Mouse (Mus musculus): ENCODE data around the gene Prr13. TPM values are rescaled to one million over a fixed set of nuclear protein-coding genes. Genes with fewer than 3 reads are reported as not detected.
A peak's percentile ranks its signal among the peaks of the same experiment; 100 is the strongest.

The Prr13 gene
- polyA plus RNA-seq, 1 experiment = 978 TPM

DNA sequence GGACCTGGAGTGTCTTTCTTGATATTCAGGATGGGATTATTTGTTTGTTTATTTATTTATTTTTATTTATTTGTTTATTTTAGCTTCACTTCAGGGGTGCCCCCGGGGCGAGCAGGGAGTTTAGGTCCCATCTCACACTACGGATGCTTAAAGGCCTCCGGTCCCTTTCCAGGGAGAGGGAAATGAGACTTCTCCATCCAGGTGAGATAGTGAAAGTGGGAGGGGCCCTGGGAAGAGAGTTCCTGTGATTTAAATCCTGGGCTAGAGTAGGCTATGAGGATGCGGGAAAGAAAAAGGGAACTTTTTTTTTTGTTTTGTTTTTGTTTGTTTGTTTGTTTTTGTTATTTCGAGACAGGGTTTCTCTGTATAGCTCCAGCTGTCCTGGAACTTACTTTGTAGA, 553 bp downstream of the Prr13 start:
- no peaks in the 10 kb centered on the region for H3K9me3 ChIP-seq
- H3K4me3 ChIP-seq (replicated peaks) = peak overlapping the region; percentile 94
- H3K36me3 ChIP-seq (replicated peaks; ENCODE audit: low read length) = peaks cover 30% of the 10 kb centered on the region
- TF ChIP-seq FLI1 (IDR thresholded peaks at IDR 0.05; ENCODE audit: low read length) = no peak
- no peak for TF ChIP-seq GATA1 (IDR thresholded peaks at IDR 0.05; ENCODE audit: borderline replicate concordance, low read length)
- no peaks in the 10 kb centered on the region for H3K27me3 ChIP-seq (replicated peaks)
- peaks cover 66% of the 10 kb centered on the region for H3K4me1 ChIP-seq

DNA sequence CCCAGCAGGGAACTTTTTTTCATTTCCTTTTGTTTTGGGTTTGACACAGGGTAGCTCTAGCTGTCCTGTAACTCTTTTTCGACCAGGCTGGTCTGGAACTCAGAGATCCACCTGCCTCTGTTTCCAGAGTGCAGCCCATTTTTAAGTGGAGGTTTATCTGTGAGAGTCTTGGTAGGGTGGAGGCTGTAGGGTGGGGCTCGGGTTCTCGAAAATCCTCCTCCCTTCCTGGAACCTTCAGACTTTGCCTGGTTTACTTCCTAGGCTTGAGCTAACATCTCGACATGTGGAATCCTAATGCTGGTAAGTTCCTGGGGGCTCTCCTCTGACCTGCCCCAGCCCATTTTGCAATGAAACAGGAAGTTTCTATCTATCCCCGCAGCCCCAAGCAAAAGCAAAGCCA, 1.0 kb downstream of the Prr13 start:
- no peaks in the 10 kb centered on the region for H3K9me3 ChIP-seq
- H3K4me3 ChIP-seq (replicated peaks) = peak overlapping the region; percentile 94
- H3K36me3 ChIP-seq (replicated peaks; ENCODE audit: low read length) = peaks cover 33% of the 10 kb centered on the region
- H3K4me1 ChIP-seq = peaks cover 70% of the 10 kb centered on the region
- no peaks in the 10 kb centered on the region for H3K27me3 ChIP-seq (replicated peaks)
- TF ChIP-seq GATA1 (IDR thresholded peaks at IDR 0.05; ENCODE audit: borderline replicate concordance, low read length) (no peak), FLI1 (IDR thresholded peaks at IDR 0.05; ENCODE audit: low read length) (no peak)

DNA sequence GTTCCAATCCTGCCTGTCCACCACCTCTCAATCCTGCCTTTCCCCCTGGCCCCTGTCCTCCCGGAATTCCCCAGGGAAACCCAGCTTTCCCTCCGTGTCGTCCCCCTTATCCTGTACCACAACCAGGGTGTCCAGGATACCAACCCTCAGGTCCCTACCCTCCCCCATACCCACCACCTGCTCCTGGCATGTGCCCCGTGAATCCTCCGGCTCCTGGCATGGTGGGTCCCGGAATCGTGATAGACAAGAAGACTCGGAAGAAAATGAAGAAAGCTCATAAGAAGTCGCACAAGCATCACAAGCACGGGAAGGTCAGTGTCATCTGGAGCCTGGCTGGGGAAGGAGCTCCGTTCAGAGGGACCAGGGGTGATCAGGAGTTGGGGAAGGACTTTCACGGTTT, 1.6 kb downstream of the Prr13 start:
- Histone ChIP-seq H3K4me1 (peaks cover 75% of the 10 kb centered on the region), H3K27me3 (replicated peaks) (no peaks in the 10 kb centered on the region), H3K36me3 (replicated peaks; ENCODE audit: low read length) (peaks cover 38% of the 10 kb centered on the region), H3K4me3 (replicated peaks) (peak overlapping the region; percentile 94), H3K9me3 (no peaks in the 10 kb centered on the region)
- TF ChIP-seq GATA1 (IDR thresholded peaks at IDR 0.05; ENCODE audit: borderline replicate concordance, low read length) (no peak), FLI1 (IDR thresholded peaks at IDR 0.05; ENCODE audit: low read length) (no peak)

DNA sequence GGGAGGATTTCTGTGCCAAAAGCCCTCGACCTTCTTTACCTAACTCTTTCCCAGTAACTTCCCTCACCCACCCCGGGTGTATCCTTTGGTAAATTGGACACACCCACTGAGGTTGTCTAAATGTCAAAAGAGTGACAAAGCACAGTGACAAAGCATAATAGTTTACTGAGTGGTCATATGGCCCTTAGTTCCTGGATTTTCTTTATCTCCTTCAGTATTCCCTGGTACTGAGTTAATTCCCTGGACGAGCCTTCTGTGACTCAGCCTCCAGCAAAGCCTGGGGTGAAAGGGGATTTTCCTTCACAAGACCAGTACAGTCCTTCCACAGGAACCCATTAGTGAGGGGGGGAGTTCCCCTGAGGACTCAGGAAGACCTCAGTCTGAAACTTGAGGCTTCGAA, 2.1 kb downstream of the Prr13 start:
- Histone ChIP-seq H3K36me3 (replicated peaks; ENCODE audit: low read length) (peaks cover 44% of the 10 kb centered on the region), H3K27me3 (replicated peaks) (no peaks in the 10 kb centered on the region), H3K9me3 (no peaks in the 10 kb centered on the region), H3K4me3 (replicated peaks) (peak overlapping the region; percentile 94), H3K4me1 (peaks cover 77% of the 10 kb centered on the region)
- TF ChIP-seq GATA1 (IDR thresholded peaks at IDR 0.05; ENCODE audit: borderline replicate concordance, low read length) (no peak), FLI1 (IDR thresholded peaks at IDR 0.05; ENCODE audit: low read length) (no peak)

DNA sequence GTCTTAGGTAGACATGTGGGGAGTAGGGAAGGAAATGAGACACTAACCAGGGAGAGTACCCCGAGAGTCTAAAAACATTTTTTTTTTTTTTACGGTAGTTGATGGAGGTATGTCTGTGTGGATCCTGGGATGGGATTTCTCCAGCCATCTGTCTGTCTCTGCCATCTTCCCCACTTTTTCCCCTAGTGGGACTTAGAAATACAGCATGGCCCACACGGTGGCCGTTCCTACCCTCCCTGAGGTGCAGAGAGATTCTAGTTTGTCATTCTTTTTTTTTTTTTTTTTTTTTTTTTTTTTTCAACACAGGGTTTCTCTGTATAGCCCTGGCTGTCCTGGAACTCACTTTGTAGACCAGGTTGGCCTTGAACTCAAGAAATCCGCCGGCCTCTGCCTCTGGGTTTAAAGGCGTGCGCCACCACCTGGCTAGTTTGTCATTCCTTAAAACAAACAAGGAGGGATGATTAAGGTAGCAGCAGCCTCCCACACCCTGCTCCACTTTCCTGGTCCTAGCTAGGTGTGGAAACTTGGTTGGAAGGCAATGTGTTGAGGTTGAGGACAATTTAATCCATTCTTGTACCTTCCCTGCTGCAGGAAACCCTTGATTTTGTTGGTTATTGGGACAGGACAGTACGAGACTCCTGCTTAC, 2.7 kb downstream of the Prr13 start:
- TF ChIP-seq GATA1 (IDR thresholded peaks at IDR 0.05; ENCODE audit: borderline replicate concordance, low read length) = no peak
- TF ChIP-seq FLI1 (IDR thresholded peaks at IDR 0.05; ENCODE audit: low read length) = no peak
- Histone ChIP-seq H3K4me3 (replicated peaks) (peak overlapping the region; percentile 94), H3K36me3 (replicated peaks; ENCODE audit: low read length) (peaks cover 50% of the 10 kb centered on the region)

DNA sequence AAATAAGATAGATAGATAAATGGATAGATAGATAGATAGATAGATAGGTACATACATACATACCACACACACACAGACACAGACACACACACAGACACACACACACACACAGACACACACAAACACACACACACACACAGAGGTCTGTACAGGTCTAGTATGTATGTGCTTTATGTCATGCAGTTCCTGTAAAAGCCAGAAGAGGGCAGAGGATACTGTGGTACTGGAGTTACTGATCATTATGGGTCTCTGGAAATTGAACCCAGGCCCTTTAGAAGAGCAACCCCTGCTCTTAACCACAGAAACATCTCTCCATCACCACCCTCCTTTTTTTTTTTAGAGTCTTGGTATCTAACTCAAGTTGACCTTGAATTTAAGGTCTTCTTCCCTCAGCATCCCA, 4.8 kb downstream of the Prr13 start:
- H3K9me3 ChIP-seq = no peaks in the 10 kb centered on the region
- peaks cover 70% of the 10 kb centered on the region for H3K36me3 ChIP-seq (replicated peaks; ENCODE audit: low read length)
- TF ChIP-seq FLI1 (IDR thresholded peaks at IDR 0.05; ENCODE audit: low read length) = no peak
- no peak for TF ChIP-seq GATA1 (IDR thresholded peaks at IDR 0.05; ENCODE audit: borderline replicate concordance, low read length)
- H3K27me3 ChIP-seq (replicated peaks) = no peaks in the 10 kb centered on the region
- H3K4me3 ChIP-seq (replicated peaks) = no peak overlapping the region
- H3K4me1 ChIP-seq = peaks cover 57% of the 10 kb centered on the region

More for the DNA sequence above, 2.7 kb downstream of the Prr13 start:
- no peaks in the 10 kb centered on the region for H3K9me3 ChIP-seq
- H3K4me1 ChIP-seq = peaks cover 73% of the 10 kb centered on the region
- no peaks in the 10 kb centered on the region for H3K27me3 ChIP-seq (replicated peaks)

DNA sequence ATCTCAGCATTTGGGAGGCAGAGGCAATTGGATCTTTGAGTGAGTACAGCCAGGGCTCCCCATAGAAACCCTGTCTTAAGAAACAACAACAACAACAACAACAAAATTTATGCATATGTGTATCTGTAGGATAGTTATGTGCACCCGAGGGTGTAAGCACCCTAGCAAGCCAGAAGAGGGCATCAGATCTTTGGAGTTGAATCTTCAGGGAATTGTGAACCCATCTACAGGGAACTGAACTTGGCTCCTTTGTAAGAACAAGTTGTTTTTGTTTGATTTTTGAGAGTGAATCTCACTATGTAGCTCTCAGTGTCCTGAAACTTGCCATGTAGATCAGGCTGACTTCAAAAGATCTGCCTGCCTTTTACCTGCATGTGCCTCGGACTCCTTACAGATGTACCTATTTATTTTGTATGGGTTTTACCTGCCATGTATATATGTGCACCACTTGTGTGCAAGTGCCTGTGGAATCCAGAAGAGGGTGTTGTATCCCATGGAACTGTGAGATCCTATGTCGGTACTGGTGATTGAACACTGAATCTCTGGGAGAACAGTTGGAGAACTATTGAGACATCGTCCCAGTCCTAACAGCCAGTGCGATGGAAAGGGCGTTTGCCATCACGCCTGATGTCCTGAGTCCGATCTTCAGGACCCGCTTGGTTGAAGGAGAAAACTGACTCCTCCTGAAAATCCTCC, 10.0 kb downstream of the Prr13 start:
- TF ChIP-seq FLI1 (IDR thresholded peaks at IDR 0.05; ENCODE audit: low read length) (no peak), GATA1 (IDR thresholded peaks at IDR 0.05; ENCODE audit: borderline replicate concordance, low read length) (no peak)
- Histone ChIP-seq H3K36me3 (replicated peaks; ENCODE audit: low read length) (peaks cover 63% of the 10 kb centered on the region), H3K4me1 (peaks cover 38% of the 10 kb centered on the region), H3K27me3 (replicated peaks) (no peaks in the 10 kb centered on the region), H3K9me3 (no peaks in the 10 kb centered on the region), H3K4me3 (replicated peaks) (no peak overlapping the region)

DNA sequence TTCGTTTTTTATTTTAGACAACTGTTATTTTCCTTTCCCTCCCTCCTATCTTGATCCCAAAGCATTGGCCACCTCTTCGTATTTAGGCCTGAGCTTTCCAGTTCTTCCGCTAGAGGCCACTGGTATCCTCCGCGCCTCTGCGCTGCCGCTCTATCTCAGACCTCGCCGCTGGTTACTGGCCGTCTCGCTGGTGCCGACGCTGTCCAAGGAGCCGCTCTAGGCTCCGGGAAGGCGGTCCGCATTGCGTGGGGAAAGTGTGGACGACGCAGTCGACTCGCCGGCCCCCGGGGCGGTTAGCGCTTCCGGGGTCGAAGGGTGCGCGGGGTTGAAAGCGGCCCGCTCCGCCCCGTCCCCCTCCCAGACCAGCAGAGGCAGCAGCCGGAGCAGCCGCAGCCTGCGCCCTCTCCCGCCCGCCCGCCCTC, 11.4 kb downstream of the Prr13 start, which contains the start of gene Pcbp2:
TSS of gene Pcbp2 (plus strand) at position 357 of the 422 bp plus-strand sequence.
- H3K27me3 ChIP-seq (replicated peaks) = no peaks in the 10 kb centered on the region
- H3K4me1 ChIP-seq = peaks cover 26% of the 10 kb centered on the region
- no peaks in the 10 kb centered on the region for H3K9me3 ChIP-seq
- TF ChIP-seq GATA1 (IDR thresholded peaks at IDR 0.05; ENCODE audit: borderline replicate concordance, low read length) (no peak), FLI1 (IDR thresholded peaks at IDR 0.05; ENCODE audit: low read length) (no peak)
- H3K4me3 ChIP-seq (replicated peaks) = peak within 1 kb of the TSS; percentile 95
- peaks cover 66% of the 10 kb centered on the region for H3K36me3 ChIP-seq (replicated peaks; ENCODE audit: low read length)

DNA sequence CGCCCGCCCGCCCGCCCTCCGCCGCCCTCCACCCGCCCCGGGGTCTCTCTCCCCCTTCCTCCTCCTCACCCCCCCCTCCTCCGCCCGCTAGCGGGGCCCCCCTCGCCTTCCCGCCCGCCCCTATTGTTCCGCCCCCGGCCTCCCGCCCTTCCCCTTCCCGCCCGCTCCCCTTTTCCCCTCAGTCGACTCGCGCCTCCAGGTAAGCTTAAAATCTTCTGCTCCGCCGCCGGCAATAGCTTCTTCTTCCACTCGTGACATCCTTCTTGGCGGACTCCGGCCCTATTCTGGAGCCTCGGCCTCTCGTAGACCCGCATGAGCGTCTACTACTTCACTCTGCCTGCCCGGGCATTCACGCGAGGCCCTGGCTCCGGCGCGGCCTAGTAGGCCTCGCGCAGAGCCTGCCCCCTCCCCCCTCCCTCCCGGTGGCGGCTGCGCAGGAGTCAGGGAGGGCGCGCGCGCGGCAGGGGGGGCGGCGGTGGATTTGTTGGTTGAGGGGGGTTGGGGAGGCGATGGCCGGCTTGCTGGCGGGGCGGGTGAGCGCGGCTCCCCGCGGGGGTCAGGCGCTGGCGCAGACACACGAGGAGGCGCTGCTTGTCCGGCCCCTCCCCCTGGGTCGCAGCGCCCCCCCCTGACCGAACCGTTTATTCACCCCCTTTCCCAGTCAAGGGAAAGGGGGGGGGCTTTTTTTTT, 11.9 kb downstream of the Prr13 start:
- peak overlapping the region; percentile 95 for H3K4me3 ChIP-seq (replicated peaks)
- no peaks in the 10 kb centered on the region for H3K9me3 ChIP-seq
- no peaks in the 10 kb centered on the region for H3K27me3 ChIP-seq (replicated peaks)
- H3K36me3 ChIP-seq (replicated peaks; ENCODE audit: low read length) = peaks cover 66% of the 10 kb centered on the region
- H3K4me1 ChIP-seq = peaks cover 21% of the 10 kb centered on the region
- TF ChIP-seq FLI1 (IDR thresholded peaks at IDR 0.05; ENCODE audit: low read length) (no peak), GATA1 (IDR thresholded peaks at IDR 0.05; ENCODE audit: borderline replicate concordance, low read length) (no peak)

DNA sequence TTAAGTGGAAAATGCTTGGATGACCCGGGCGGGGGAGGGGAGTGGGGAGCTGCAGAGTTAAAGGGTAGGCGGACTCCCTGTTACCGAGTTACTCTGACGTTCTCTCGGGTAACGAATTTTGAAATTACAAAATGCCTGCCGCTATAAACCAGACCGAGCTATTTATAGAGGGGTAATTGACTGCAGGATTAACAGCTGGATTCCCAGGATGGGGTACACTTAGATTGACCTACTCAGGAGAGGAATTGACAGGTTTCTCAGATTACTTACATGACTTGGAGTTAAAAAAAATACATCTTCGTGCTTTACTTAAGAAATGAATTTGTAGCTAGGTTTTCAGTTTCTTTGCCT, 12.4 kb downstream of the Prr13 start:
- Histone ChIP-seq H3K4me1 (peaks cover 20% of the 10 kb centered on the region), H3K9me3 (no peaks in the 10 kb centered on the region), H3K27me3 (replicated peaks) (no peaks in the 10 kb centered on the region), H3K4me3 (replicated peaks) (peak overlapping the region; percentile 95), H3K36me3 (replicated peaks; ENCODE audit: low read length) (peaks cover 66% of the 10 kb centered on the region)
- no peak for TF ChIP-seq GATA1 (IDR thresholded peaks at IDR 0.05; ENCODE audit: borderline replicate concordance, low read length)
- no peak for TF ChIP-seq FLI1 (IDR thresholded peaks at IDR 0.05; ENCODE audit: low read length)
